In the genomic region with DNA sequence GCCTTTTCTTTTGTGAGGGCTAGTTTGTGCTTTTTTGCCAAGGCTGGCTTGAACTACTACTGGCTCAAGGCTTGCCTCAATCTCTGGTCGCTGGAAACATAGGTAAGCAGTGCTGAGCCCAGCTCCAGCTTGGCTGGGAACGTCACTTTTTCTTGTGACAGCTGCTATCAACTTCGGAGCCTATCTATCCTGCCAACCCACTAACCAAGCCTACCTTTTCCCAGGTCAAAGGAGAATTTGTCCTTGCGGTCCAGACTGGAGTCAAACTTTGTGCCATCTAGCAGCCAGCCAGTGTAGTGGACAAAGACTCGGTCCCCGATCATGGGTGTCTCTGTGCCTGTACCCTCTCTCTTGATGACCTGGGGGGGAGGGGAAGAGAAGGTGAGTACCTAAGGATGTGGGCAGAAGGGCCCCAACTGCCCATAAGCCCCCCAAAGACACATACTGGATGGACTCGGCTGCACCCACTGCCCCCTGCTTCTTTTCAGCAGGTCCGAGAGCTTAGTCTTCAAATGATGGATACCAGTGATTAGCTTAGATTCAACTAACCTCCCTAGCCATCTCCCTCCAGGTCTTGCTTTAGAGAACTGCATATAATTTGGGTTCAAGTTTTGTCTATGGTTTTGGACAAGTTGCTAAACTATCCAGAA, we compare ENCODE assay signal across 9 mouse cellular contexts. TPM values are rescaled to one million over a fixed set of nuclear protein-coding genes. Genes with fewer than 3 reads are reported as not detected.
DNase-seq lines count a peak whose midpoint lies in the region; ATAC-seq and TF ChIP-seq lines count a peak whose summit lies in the region.
"Had no signal": no experiment of that assay in that cellular context is flagged by ENCODE, and none has a peak within 500 bp of the region (broad histone marks: within the 10 kb centered on the region; RNA-seq: fewer than 3 reads in every experiment).

No protein-coding gene starts in this region.

- peaks cover 53% of the 10 kb centered on the region for H3K36me3 ChIP-seq in erythroblast, embryonic 14.5 days (ENCODE audit: control insufficient read depth)
- H3K36me3 ChIP-seq in G1E (replicated peaks) = peaks cover 58% of the 10 kb centered on the region
- peaks cover 25% of the 10 kb centered on the region for H3K36me3 ChIP-seq in hindbrain, embryonic 11.5 days (ENCODE audit: control insufficient read depth, insufficient read depth, low read length)
- H3K36me3 ChIP-seq in liver, postnatal 0 days (replicated peaks; ENCODE audit: insufficient read depth, low read length) = peaks cover 40% of the 10 kb centered on the region

- H3K4me2 ChIP-seq in hindbrain, embryonic 11.5 days (replicated peaks; ENCODE audit: low read depth, low read length) = peak overlapping the region; percentile 60
- peak overlapping the region; percentile 91 for H3K4me2 ChIP-seq in liver, postnatal 0 days (ENCODE audit: low read depth, low read length)

- H3K9me3 ChIP-seq in erythroblast, embryonic 14.5 days (ENCODE audit: control insufficient read depth, low read length) = peaks cover 2% of the 10 kb centered on the region; the same call in 1 of the 2 replicates
- no peaks in the 10 kb centered on the region for H3K9me3 ChIP-seq in G1E (replicated peaks)
- no peaks in the 10 kb centered on the region for H3K9me3 ChIP-seq in hindbrain, embryonic 11.5 days (ENCODE audit: control insufficient read depth, low read length)
- no peaks in the 10 kb centered on the region for H3K9me3 ChIP-seq in liver, postnatal 0 days (ENCODE audit: low read length)

- H3K27me3 ChIP-seq in erythroblast, embryonic 14.5 days (ENCODE audit: control insufficient read depth) = no peaks in the 10 kb centered on the region
- H3K27me3 ChIP-seq in G1E (ENCODE audit: insufficient read depth, low read length) = no peaks in the 10 kb centered on the region; the same call in 1 of the 2 replicates
- H3K27me3 ChIP-seq in hindbrain, embryonic 11.5 days (ENCODE audit: control insufficient read depth, insufficient read depth, low read length) = no peaks in the 10 kb centered on the region
- no peaks in the 10 kb centered on the region for H3K27me3 ChIP-seq in liver, postnatal 0 days (ENCODE audit: insufficient read depth, low read length)

- peaks cover 57% of the 10 kb centered on the region for H3K4me1 ChIP-seq in erythroblast, embryonic 14.5 days (ENCODE audit: control insufficient read depth)
- peaks cover 49% of the 10 kb centered on the region for H3K4me1 ChIP-seq in G1E (ENCODE audit: insufficient read depth, low read depth, low read length)
- H3K4me1 ChIP-seq in hindbrain, embryonic 11.5 days (replicated peaks; ENCODE audit: control insufficient read depth, insufficient read depth, low read length) = peaks cover 2% of the 10 kb centered on the region; the same call in 1 of the 2 replicates
- H3K4me1 ChIP-seq in liver, postnatal 0 days (ENCODE audit: insufficient read depth) = peaks cover 23% of the 10 kb centered on the region

- no peak for TF ChIP-seq EP300 in liver, postnatal 0 days (IDR thresholded peaks at IDR 0.05; ENCODE audit: low read depth)

- H3K4me3 ChIP-seq in erythroblast, embryonic 14.5 days (replicated peaks) = peak overlapping the region; percentile 92
- H3K4me3 ChIP-seq in G1E (ENCODE audit: low read depth, low read length) = peak overlapping the region; percentile 97; the same call in 1 of the 2 replicates
- H3K4me3 ChIP-seq in hindbrain, embryonic 11.5 days (ENCODE audit: low read depth, low read length) = peak overlapping the region; percentile 97; the same call in 1 of the 2 replicates
- H3K4me3 ChIP-seq in liver, postnatal 0 days (ENCODE audit: low read depth, low read length) = no peak overlapping the region; the same call in 1 of the 2 replicates
- H3K4me3 ChIP-seq in layer of hippocampus, adult 2 months = no peak overlapping the region; the same call in 1 of the 2 replicates

- intact Hi-C loops in gastrocnemius, postnatal 14 days (cut with DNase I; ENCODE audit: low total_unique reads) = no loop called here

- no peak overlapping the region for H3K27ac ChIP-seq in hindbrain, embryonic 11.5 days (ENCODE audit: low read depth, low read length)
- H3K27ac ChIP-seq in liver, postnatal 0 days (ENCODE audit: low read depth) = no peak overlapping the region
- H3K27ac ChIP-seq in layer of hippocampus, adult 2 months = no peak overlapping the region

- no peak for TF ChIP-seq CTCF in G1E (IDR thresholded peaks at IDR 0.05; ENCODE audit: low read depth, low read length)
- TF ChIP-seq CTCF in liver, postnatal 0 days (IDR thresholded peaks at IDR 0.05; ENCODE audit: low read depth) = no peak
- TF ChIP-seq CTCF in layer of hippocampus, adult 2 months (conservative IDR thresholded peaks at IDR 0.05) = no peak

- no peak overlapping the region for H3K9ac ChIP-seq in hindbrain, embryonic 11.5 days (ENCODE audit: low read depth, low read length)
- no peak overlapping the region for H3K9ac ChIP-seq in liver, postnatal 0 days (replicated peaks)

- no peak for ATAC-seq in erythroblast, adult 5-6 weeks (replicated peaks; ENCODE audit: low FRiP score, poor library complexity, severe bottlenecking)
- ATAC-seq in G1E (ENCODE audit: extremely low read depth, insufficient number of reproducible peaks, low FRiP score, poor library complexity, severe bottlenecking) = no peak
- no peak for ATAC-seq in hindbrain, embryonic 11.5 days (ENCODE audit: low FRiP score)
- no peak for ATAC-seq in liver, postnatal 0 days

- 89% methylated on average over 8 of the region's 8 CpGs for WGBS in hindbrain, embryonic 11.5 days
- WGBS in liver, postnatal 0 days (ENCODE audit: insufficient replicate concordance) = 73% methylated on average over 8 of the region's 8 CpGs

- DNase-seq in G1E (ENCODE audit: low spot score) = no peak
- DNase-seq in hindbrain, embryonic 11.5 days (ENCODE audit: low spot score) = no peak
- no peak for DNase-seq in liver, postnatal 0 days
- no peak for DNase-seq in spleen, postnatal 10 days (ENCODE audit: low spot score in 2 of 2)
- no peak for DNase-seq in layer of hippocampus, adult 2 months (ENCODE audit: low spot score in 2 of 2)
- no peak for DNase-seq in gastrocnemius, postnatal 14 days
- DNase-seq: lung, postnatal 4 days had no signal

RNA-seq across cellular contexts. Expression of gene Fkbp4, which starts 2.0 kb away (rescaled TPM):
- polyA plus RNA-seq in erythroblast, embryonic 14.5 days (2012) = 7.7 and 10.7 TPM in 2 replicates
- 16.1 and 19.2 TPM in 2 replicates for total RNA-seq in erythroblast, adult 5-6 weeks (2015; ENCODE audit: low replicate concordance)
- total RNA-seq in erythroblast, adult 5-6 weeks (2017; ENCODE audit: low replicate concordance) = 34.8 and 68.4 TPM in 2 replicates
- total RNA-seq in G1E (2014; fragmentation: Nextera tagmentation) = 127 and 144 TPM in 2 replicates
- 240 and 265 TPM in 2 replicates for total RNA-seq in G1E (2017)
- 341 and 369 TPM in 2 replicates for polyA plus RNA-seq in G1E (2012)
- 434 and 533 TPM in 2 replicates for polyA plus RNA-seq in hindbrain, embryonic 11.5 days (2014; fragmentation: Nextera tagmentation; extraction: Ambion mirVana)
- polyA plus RNA-seq in liver, postnatal 0 days (2015; fragmentation: Nextera tagmentation; extraction: Ambion mirVana) = 79.9 and 80.2 TPM in 2 replicates
- total RNA-seq in layer of hippocampus, adult 2 months (2021) = 100 to 1,000 TPM; 105 to 115 TPM
- total RNA-seq in gastrocnemius, postnatal 14 days (2021) = 10 to 100 TPM; 80.7 to 92.8 TPM

RNA-seq across cellular contexts. Expression of gene Itfg2, which starts 11.8 kb away (rescaled TPM):
- polyA plus RNA-seq in erythroblast, embryonic 14.5 days (2012) = 1.9 TPM in 2 replicates
- total RNA-seq in erythroblast, adult 5-6 weeks (2015; ENCODE audit: low replicate concordance) = 12.7 and 53.8 TPM in 2 replicates
- total RNA-seq in erythroblast, adult 5-6 weeks (2017; ENCODE audit: low replicate concordance) = 5.3 and 13.7 TPM in 2 replicates
- 27.2 and 71.2 TPM in 2 replicates for total RNA-seq in G1E (2014; fragmentation: Nextera tagmentation)
- total RNA-seq in G1E (2017) = 12.3 and 16.2 TPM in 2 replicates
- polyA plus RNA-seq in G1E (2012) = 22.4 and 28.6 TPM in 2 replicates
- polyA plus RNA-seq in hindbrain, embryonic 11.5 days (2014; fragmentation: Nextera tagmentation; extraction: Ambion mirVana) = 28.4 and 32.2 TPM in 2 replicates
- polyA plus RNA-seq in liver, postnatal 0 days (2015; fragmentation: Nextera tagmentation; extraction: Ambion mirVana) = 5.6 and 7.7 TPM in 2 replicates
- 10 to 100 TPM; 23.8 to 28.6 TPM for total RNA-seq in layer of hippocampus, adult 2 months (2021)
- 10 to 100 TPM; 18.1 to 19.9 TPM for total RNA-seq in gastrocnemius, postnatal 14 days (2021)

RNA-seq across cellular contexts. Expression of gene Nrip2, which starts 37.4 kb away (rescaled TPM):
- polyA plus RNA-seq in erythroblast, embryonic 14.5 days (2012) = 0.02 TPM in 1 of 2 replicates, not detected in the other
- total RNA-seq in erythroblast, adult 5-6 weeks (2015; ENCODE audit: low replicate concordance) = not detected in 2 replicates
- not detected in 2 replicates for total RNA-seq in erythroblast, adult 5-6 weeks (2017; ENCODE audit: low replicate concordance)
- not detected in 2 replicates for total RNA-seq in G1E (2014; fragmentation: Nextera tagmentation)
- 0.06 and 0.11 TPM in 2 replicates for total RNA-seq in G1E (2017)
- not detected in 2 replicates for polyA plus RNA-seq in G1E (2012)
- 2.4 and 3.1 TPM in 2 replicates for polyA plus RNA-seq in hindbrain, embryonic 11.5 days (2014; fragmentation: Nextera tagmentation; extraction: Ambion mirVana)
- 0.42 and 0.45 TPM in 2 replicates for polyA plus RNA-seq in liver, postnatal 0 days (2015; fragmentation: Nextera tagmentation; extraction: Ambion mirVana)
- 10 to 100 TPM; 18.4 to 20.3 TPM for total RNA-seq in layer of hippocampus, adult 2 months (2021)
- total RNA-seq in gastrocnemius, postnatal 14 days (2021) = 1 to 10 TPM; 3.0 to 3.4 TPM

Comparison
In these comparisons a context has a peak if more than half of its experiments do, and no peak if none do; other contexts are left out.
1. H3K4me3 ChIP-seq: peak in erythroblast, embryonic 14.5 days (single experiment), G1E (single experiment) and hindbrain, embryonic 11.5 days (single experiment); none in liver, postnatal 0 days (single experiment) and layer of hippocampus, adult 2 months (single experiment).
2. RNA of gene Nrip2, which starts 37.4 kb away (total RNA-seq): 18.4 to 20.3 TPM in layer of hippocampus, adult 2 months; 3.0 to 3.4 TPM in gastrocnemius, postnatal 14 days, 0.06 to 0.11 TPM in G1E and not detected in erythroblast, adult 5-6 weeks; every median in the first group is over 4 times any median in the second.